Mouse (Mus musculus): Measurements from ENCODE around the gene Erfe. TPM values are rescaled to one million over a fixed set of nuclear protein-coding genes. Genes with fewer than 3 reads are reported as not detected.

Erfe gene
- 4.5 and 4.7 TPM in 2 replicates for polyA plus RNA-seq (2015; fragmentation: Nextera tagmentation; extraction: Ambion mirVana)

GRCm38 (mm10) chr1:91366215-91367108, at the start of gene Erfe:
TSS of gene Erfe (plus strand) at chr1:91366430.
- peak within 1 kb of the TSS; percentile 89 for H3K9ac ChIP-seq
- H3K4me2 ChIP-seq, result peak within 1 kb of the TSS; percentile 98
- ATAC-seq (ENCODE audit: low read depth) (peak; percentile 91), DNase-seq (peak; percentile 75)
- H3K4me1 ChIP-seq (replicated peaks), result peaks cover 45% of the 10 kb centered on the region
- H3K36me3 ChIP-seq, result peaks cover 34% of the 10 kb centered on the region
- H3K27ac ChIP-seq, result peak within 1 kb of the TSS; percentile 81
- no peaks in the 10 kb centered on the region for H3K9me3 ChIP-seq (replicated peaks)
- no peaks in the 10 kb centered on the region; the same call in 1 of the 2 replicates for H3K27me3 ChIP-seq
- peak within 1 kb of the TSS; percentile 77 for H3K4me3 ChIP-seq (replicated peaks)
- WGBS (ENCODE audit: insufficient replicate concordance), result under 1% methylated on average over 56 of the region's 68 CpGs

- DNase-seq, result no peak
Observed at GRCm38 (mm10) chr1:91317656-91318055, 48.6 kb upstream of the Erfe start.

GRCm38 (mm10) chr1:91321760-91322438, 44.3 kb upstream of the Erfe start, which contains the start of gene Espnl:
TSS of gene Espnl (plus strand) at chr1:91322075.
- H3K4me2 ChIP-seq, result no peak within 1 kb of the TSS; the same call in 1 of the 2 replicates
- H3K27me3 ChIP-seq, result no peaks in the 10 kb centered on the region

More at GRCm38 (mm10) chr1:91317656-91318055, 48.6 kb upstream of the Erfe start:
- H3K4me1 ChIP-seq (replicated peaks), result peaks cover 13% of the 10 kb centered on the region
- H3K36me3 ChIP-seq, result peaks cover 25% of the 10 kb centered on the region
- no peak overlapping the region for H3K27ac ChIP-seq
- H3K4me2 ChIP-seq, result no peak overlapping the region
- ATAC-seq (ENCODE audit: low read depth), result no peak
- H3K4me3 ChIP-seq (replicated peaks), result no peak overlapping the region
- H3K27me3 ChIP-seq, result no peaks in the 10 kb centered on the region
- no peaks in the 10 kb centered on the region for H3K9me3 ChIP-seq (replicated peaks)
- H3K9ac ChIP-seq, result no peak overlapping the region
- WGBS (ENCODE audit: insufficient replicate concordance), result 74% methylated on average over 6 of the region's 6 CpGs

GRCm38 (mm10) chr1:91324646-91325045, 41.6 kb upstream of the Erfe start:
- no peak overlapping the region for H3K4me3 ChIP-seq (replicated peaks)
- no peak overlapping the region for H3K9ac ChIP-seq
- ATAC-seq (ENCODE audit: low read depth) (no peak), DNase-seq (no peak)
- 65% methylated on average over 2 of the region's 2 CpGs for WGBS (ENCODE audit: insufficient replicate concordance)
- H3K9me3 ChIP-seq (replicated peaks), result no peaks in the 10 kb centered on the region
- no peaks in the 10 kb centered on the region for H3K27me3 ChIP-seq
- peaks cover 13% of the 10 kb centered on the region for H3K4me1 ChIP-seq (replicated peaks)
- no peak overlapping the region for H3K27ac ChIP-seq
- H3K36me3 ChIP-seq, result no peaks in the 10 kb centered on the region
- H3K4me2 ChIP-seq, result no peak overlapping the region

More at GRCm38 (mm10) chr1:91321760-91322438, 44.3 kb upstream of the Erfe start, which contains the start of gene Espnl:
- 42% methylated on average over 19 of the region's 19 CpGs for WGBS (ENCODE audit: insufficient replicate concordance)
- Histone ChIP-seq H3K4me1 (replicated peaks) (peaks cover 13% of the 10 kb centered on the region), H3K27ac (no peak within 1 kb of the TSS), H3K4me3 (replicated peaks) (no peak within 1 kb of the TSS), H3K36me3 (peaks cover 4% of the 10 kb centered on the region), H3K9me3 (replicated peaks) (no peaks in the 10 kb centered on the region), H3K9ac (peak within 1 kb of the TSS; percentile 17; the same call in 1 of the 2 replicates)
- ATAC-seq (ENCODE audit: low read depth) (peak; percentile 56), DNase-seq (no peak)

DNA sequence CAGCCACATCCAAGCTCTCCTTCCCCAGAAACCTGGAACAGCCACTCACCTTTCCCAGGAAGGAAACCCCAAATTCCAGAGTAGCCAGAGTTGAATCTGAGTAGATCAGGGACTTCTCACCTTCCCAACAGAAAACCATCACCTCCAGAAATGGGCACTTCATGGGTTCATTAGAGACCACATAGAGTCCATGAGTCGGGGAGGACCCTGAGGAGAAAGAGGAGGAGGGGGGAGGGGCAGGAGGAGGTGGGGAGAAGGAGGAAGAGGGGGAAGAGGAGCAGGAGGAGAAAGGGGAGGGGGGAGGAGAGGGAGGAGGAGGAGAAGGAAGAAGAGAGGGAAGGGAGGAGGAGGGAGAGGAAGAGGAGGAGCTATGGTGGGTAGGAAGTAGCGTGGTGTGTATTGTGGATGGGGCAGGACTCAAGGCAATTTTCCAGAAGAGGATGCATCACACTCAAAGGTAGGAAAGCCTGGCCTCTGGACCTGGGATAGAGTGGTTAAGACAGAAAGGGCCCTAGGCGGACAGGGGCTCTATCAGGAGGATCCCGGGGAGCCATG, 40.7 kb upstream of the Erfe start:
- H3K27me3 ChIP-seq, result no peaks in the 10 kb centered on the region
- 55% methylated on average over 4 of the region's 4 CpGs for WGBS (ENCODE audit: insufficient replicate concordance)
- H3K4me1 ChIP-seq (replicated peaks), result peaks cover 13% of the 10 kb centered on the region
- ATAC-seq (ENCODE audit: low read depth), result no peak
- H3K4me3 ChIP-seq (replicated peaks), result no peak overlapping the region
- no peaks in the 10 kb centered on the region for H3K9me3 ChIP-seq (replicated peaks)
- DNase-seq, result no peak
- H3K27ac ChIP-seq, result no peak overlapping the region
- no peaks in the 10 kb centered on the region for H3K36me3 ChIP-seq
- H3K4me2 ChIP-seq, result no peak overlapping the region
- H3K9ac ChIP-seq, result no peak overlapping the region

- Histone ChIP-seq H3K27me3 (no peaks in the 10 kb centered on the region), H3K4me2 (no peak overlapping the region), H3K9ac (no peak overlapping the region), H3K4me1 (replicated peaks) (0 out of 2 replicates have a peak, but pooled peaks cover 5% of the 10 kb centered on the region), H3K9me3 (replicated peaks) (no peaks in the 10 kb centered on the region), H3K4me3 (replicated peaks) (no peak overlapping the region), H3K27ac (no peak overlapping the region), H3K36me3 (no peaks in the 10 kb centered on the region)
- DNase-seq (no peak), ATAC-seq (ENCODE audit: low read depth) (no peak)
- whole genome bisulfite sequencing (ENCODE audit: insufficient replicate concordance), result 40% methylated on average over 4 of the region's 4 CpGs
Observed at GRCm38 (mm10) chr1:91332102-91332501, 34.1 kb upstream of the Erfe start.

DNA sequence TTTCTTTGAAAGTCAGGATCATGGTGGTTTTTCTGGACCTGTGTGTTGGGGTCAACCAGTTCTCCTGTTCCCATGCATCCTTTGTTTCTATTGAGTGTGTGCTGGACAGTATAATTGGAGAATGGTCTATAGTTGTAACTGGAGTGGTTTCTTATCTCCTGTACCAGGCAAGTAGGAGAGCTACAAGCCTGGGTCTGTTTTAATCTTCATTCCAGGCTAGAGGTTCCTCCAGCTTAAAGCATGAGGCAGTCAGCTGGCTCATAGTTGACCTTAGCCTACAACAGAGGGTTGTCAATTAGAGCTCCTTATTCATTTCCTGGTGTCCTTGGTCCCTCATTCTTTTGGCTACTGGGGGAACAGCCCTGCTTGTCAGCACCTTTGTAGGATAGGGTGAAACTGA, 32.6 kb upstream of the Erfe start:
- H3K4me1 ChIP-seq (replicated peaks), result 0 out of 2 replicates have a peak, but pooled peaks cover 5% of the 10 kb centered on the region
- H3K27me3 ChIP-seq, result no peaks in the 10 kb centered on the region; the same call in 1 of the 2 replicates
- H3K27ac ChIP-seq, result no peak overlapping the region
- no peak for DNase-seq
- H3K9me3 ChIP-seq (replicated peaks), result no peaks in the 10 kb centered on the region
- H3K9ac ChIP-seq, result no peak overlapping the region
- H3K4me3 ChIP-seq (replicated peaks), result no peak overlapping the region
- ATAC-seq (ENCODE audit: low read depth), result 0 out of 2 replicates have a peak, but pooled peaks have one; percentile 41
- no peaks in the 10 kb centered on the region for H3K36me3 ChIP-seq
- no peak overlapping the region for H3K4me2 ChIP-seq

DNA sequence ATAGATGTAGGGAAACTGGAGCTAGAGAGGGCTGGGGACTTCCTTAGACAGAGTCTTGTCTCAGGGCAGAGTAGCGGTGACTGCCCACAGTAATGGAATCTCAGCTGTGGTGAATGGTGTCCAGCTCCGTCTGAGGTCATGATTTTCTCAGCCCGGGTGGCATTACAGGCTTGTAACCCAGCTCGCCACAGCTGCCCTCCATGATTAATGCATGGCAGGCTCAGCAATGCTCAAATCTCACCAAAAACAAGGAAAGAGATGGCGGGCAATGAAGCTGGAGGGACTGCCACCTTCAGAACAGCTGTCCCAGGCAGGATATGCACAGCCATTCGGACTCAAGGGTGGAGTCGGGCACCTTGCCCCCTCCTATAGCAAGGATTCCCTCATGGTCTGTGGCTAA, 28.9 kb upstream of the Erfe start:
- ATAC-seq (ENCODE audit: low read depth), result no peak
- H3K27ac ChIP-seq, result no peak overlapping the region
- H3K36me3 ChIP-seq, result no peaks in the 10 kb centered on the region
- 58% methylated on average over 7 of the region's 7 CpGs for WGBS (ENCODE audit: insufficient replicate concordance)
- peaks cover 25% of the 10 kb centered on the region for H3K27me3 ChIP-seq
- no peak overlapping the region for H3K4me2 ChIP-seq
- 0 out of 2 replicates have a peak, but pooled peaks cover 5% of the 10 kb centered on the region for H3K4me1 ChIP-seq (replicated peaks)
- H3K9me3 ChIP-seq (replicated peaks), result no peaks in the 10 kb centered on the region
- H3K4me3 ChIP-seq (replicated peaks), result no peak overlapping the region
- DNase-seq, result no peak
- H3K9ac ChIP-seq, result no peak overlapping the region

- Histone ChIP-seq H3K36me3 (no peaks in the 10 kb centered on the region), H3K4me2 (no peak overlapping the region), H3K9me3 (replicated peaks) (no peaks in the 10 kb centered on the region), H3K4me3 (replicated peaks) (no peak overlapping the region), H3K27ac (no peak overlapping the region), H3K9ac (no peak overlapping the region), H3K27me3 (peaks cover 76% of the 10 kb centered on the region), H3K4me1 (replicated peaks) (no peaks in the 10 kb centered on the region)
- DNase-seq, result no peak
- 71% methylated on average over 3 of the region's 3 CpGs for WGBS (ENCODE audit: insufficient replicate concordance)
- no peak for ATAC-seq (ENCODE audit: low read depth)
Observed at GRCm38 (mm10) chr1:91344001-91344400, 22.2 kb upstream of the Erfe start.

- H3K4me1 ChIP-seq (replicated peaks), result no peaks in the 10 kb centered on the region
- WGBS (ENCODE audit: insufficient replicate concordance), result 5% methylated on average over 68 of the region's 68 CpGs
- no peak for DNase-seq
Observed at GRCm38 (mm10) chr1:91344921-91345685, 21.1 kb upstream of the Erfe start.

More at GRCm38 (mm10) chr1:91344921-91345685, 21.1 kb upstream of the Erfe start:
- peak overlapping the region; percentile 35 for H3K4me2 ChIP-seq
- no peak overlapping the region for H3K9ac ChIP-seq
- H3K27ac ChIP-seq, result no peak overlapping the region
- no peak for ATAC-seq (ENCODE audit: low read depth)
- H3K36me3 ChIP-seq, result no peaks in the 10 kb centered on the region
- peaks cover 65% of the 10 kb centered on the region for H3K27me3 ChIP-seq
- no peaks in the 10 kb centered on the region for H3K9me3 ChIP-seq (replicated peaks)
- H3K4me3 ChIP-seq (replicated peaks), result 0 out of 2 replicates have a peak overlapping the region, but pooled peaks have one; percentile 6

Measured in liver, embryonic 13.5 days (tissue).